Mouse (Mus musculus) embryonic fibroblast, embryonic 13.5 days (primary cell): ENCODE measurements around the gene Ccn5. TPM values are rescaled to one million over a fixed set of nuclear protein-coding genes. Genes with fewer than 3 reads are reported as not detected.

Source experiments
- H3K27ac ChIP-seq: 2 replicates; pipeline ENCODE4 v1.5.1; 2012; ENCODE audit warnings: low read length, control low read depth, inconsistent platforms; ENCODE audit not compliant: insufficient read depth
- H3K4me1 ChIP-seq: 2 replicates; pipeline ENCODE4 v1.6.1; 2011; ENCODE audit warnings: low read length; ENCODE audit not compliant: control insufficient read depth, insufficient read depth
- H3K4me3 ChIP-seq: 2 replicates; pipeline ENCODE4 v1.5.1; 2011; ENCODE audit warnings: mild to moderate bottlenecking, control low read depth, low read length; ENCODE audit not compliant: insufficient read depth
- CTCF ChIP-seq: IDR thresholded peaks from 2 replicates; pipeline ENCODE4 v1.5.1; 2011; ENCODE audit warnings: mild to moderate bottlenecking, control low read depth, low read length, moderate library complexity, borderline replicate concordance; ENCODE audit not compliant: insufficient read depth
- POLR2A ChIP-seq: IDR thresholded peaks from 2 replicates; pipeline ENCODE4 v1.6.1; 2011; ENCODE audit warnings: low read depth, mild to moderate bottlenecking, control low read depth, low read length, moderate library complexity
- polyA plus RNA-seq: library from polyadenylated mRNA; stranded (reverse); fragments of >200 nt; gene quantifications from 2 replicates; pipeline ENCODE4 v1.2.4, GENCODE M21; 2011; ENCODE audit warnings: low read depth; ENCODE audit not compliant: missing spikeins, insufficient read length

Ccn5 gene
- 203 and 212 TPM in 2 replicates for polyA plus RNA-seq

GRCm38 (mm10) chr2:163820607-163821006 lies at the start of gene Ccn5:
Ccn5 (plus strand) TSS chr2:163820861.
- peak; percentile 62; the same call in 1 of the 2 replicates for TF ChIP-seq POLR2A
- no peak for TF ChIP-seq CTCF
- Histone ChIP-seq H3K27ac (peak within 1 kb of the TSS; percentile 76), H3K4me1 (no peaks in the 10 kb centered on the region), H3K4me3 (peak within 1 kb of the TSS; percentile 9; the same call in 1 of the 2 replicates)

- no peaks in the 10 kb centered on the region for H3K4me1 ChIP-seq
- H3K27ac ChIP-seq, result no peak overlapping the region
- TF ChIP-seq CTCF, result no peak
- TF ChIP-seq POLR2A, result no peak
- H3K4me3 ChIP-seq, result no peak overlapping the region
These were observed 44.0 kb upstream of the Ccn5 start for GRCm38 (mm10) chr2:163776661-163777060.

GRCm38 (mm10) chr2:163777061-163777460 lies 43.6 kb upstream of the Ccn5 start:
- H3K4me3 ChIP-seq, result no peak overlapping the region
- H3K4me1 ChIP-seq, result no peaks in the 10 kb centered on the region
- TF ChIP-seq CTCF, result no peak
- no peak for TF ChIP-seq POLR2A
- no peak overlapping the region for H3K27ac ChIP-seq

GRCm38 (mm10) chr2:163778896-163779295 lies 41.8 kb upstream of the Ccn5 start:
- TF ChIP-seq POLR2A, result no peak
- no peak for TF ChIP-seq CTCF
- H3K4me3 ChIP-seq, result no peak overlapping the region
- no peak overlapping the region for H3K27ac ChIP-seq
- no peaks in the 10 kb centered on the region for H3K4me1 ChIP-seq

GRCm38 (mm10) chr2:163783368-163783767 lies 37.3 kb upstream of the Ccn5 start:
- Histone ChIP-seq H3K27ac (no peak overlapping the region), H3K4me3 (no peak overlapping the region), H3K4me1 (no peaks in the 10 kb centered on the region)
- TF ChIP-seq POLR2A (no peak), CTCF (no peak)

GRCm38 (mm10) chr2:163783901-163784300 lies 36.8 kb upstream of the Ccn5 start:
- no peak for TF ChIP-seq POLR2A
- TF ChIP-seq CTCF, result no peak
- no peak overlapping the region for H3K27ac ChIP-seq
- no peak overlapping the region for H3K4me3 ChIP-seq
- no peaks in the 10 kb centered on the region for H3K4me1 ChIP-seq

- Histone ChIP-seq H3K27ac (no peak overlapping the region), H3K4me3 (no peak overlapping the region), H3K4me1 (no peaks in the 10 kb centered on the region)
- TF ChIP-seq POLR2A, result no peak
- TF ChIP-seq CTCF, result no peak
These were observed 33.6 kb upstream of the Ccn5 start for GRCm38 (mm10) chr2:163787086-163787485.

- no peaks in the 10 kb centered on the region for H3K4me1 ChIP-seq
- peak; percentile 15; the same call in 1 of the 2 replicates for TF ChIP-seq CTCF
- no peak for TF ChIP-seq POLR2A
- H3K27ac ChIP-seq, result no peak overlapping the region
- no peak overlapping the region for H3K4me3 ChIP-seq
These were observed 33.0 kb upstream of the Ccn5 start for GRCm38 (mm10) chr2:163787709-163788108.

GRCm38 (mm10) chr2:163788484-163788883 lies 32.2 kb upstream of the Ccn5 start:
- Histone ChIP-seq H3K27ac (no peak overlapping the region), H3K4me3 (no peak overlapping the region), H3K4me1 (no peaks in the 10 kb centered on the region)
- TF ChIP-seq CTCF (peak; percentile 38; the same call in 1 of the 2 replicates), POLR2A (no peak)

- TF ChIP-seq POLR2A, result no peak
- no peak for TF ChIP-seq CTCF
- Histone ChIP-seq H3K4me3 (no peak overlapping the region), H3K27ac (peak overlapping the region; percentile 96), H3K4me1 (0 out of 2 replicates have a peak, but pooled peaks cover 4% of the 10 kb centered on the region)
These were observed 22.2 kb upstream of the Ccn5 start for GRCm38 (mm10) chr2:163798411-163798810.
